15 mouse cellular contexts compared by ENCODE assay signal in genomic region chr19:27513535-27513934, GRCm38 (mm10).
"Had no signal": no experiment of that assay in that cellular context is flagged by ENCODE, and none has a peak within 500 bp of the region (broad histone marks: within the 10 kb centered on the region; RNA-seq: fewer than 3 reads in every experiment).

No protein-coding gene starts in this region.

- H3K4me2 ChIP-seq: liver, embryonic 12.5 days; lung, embryonic 14.5 days; midbrain, embryonic 12.5 days; neural tube, embryonic 12.5 days had no signal

- ATAC-seq: liver, embryonic 12.5 days; midbrain, embryonic 16.5 days had no signal

- H3K27ac ChIP-seq: liver, embryonic 12.5 days; liver, embryonic 14.5 days; midbrain, embryonic 12.5 days; neural tube, embryonic 12.5 days had no signal

- H3K9me3 ChIP-seq: liver, embryonic 12.5 days; megakaryocyte, embryonic 14.5 days; midbrain, embryonic 12.5 days; neural tube, embryonic 12.5 days had no signal

- H3K36me3 ChIP-seq: liver, embryonic 12.5 days; midbrain, embryonic 12.5 days; neural tube, embryonic 12.5 days had no signal

- H3K9ac ChIP-seq: liver, embryonic 12.5 days; liver, embryonic 14.5 days; lung, embryonic 14.5 days; midbrain, embryonic 12.5 days; neural tube, embryonic 12.5 days had no signal

- H3K4me1 ChIP-seq: liver, embryonic 12.5 days; megakaryocyte, embryonic 14.5 days; midbrain, embryonic 12.5 days had no signal

- H3K27me3 ChIP-seq: liver, embryonic 12.5 days; megakaryocyte, embryonic 14.5 days; midbrain, embryonic 12.5 days; neural tube, embryonic 12.5 days had no signal

- H3K4me3 ChIP-seq: liver, embryonic 12.5 days; megakaryocyte, embryonic 14.5 days; midbrain, embryonic 12.5 days; neural tube, embryonic 12.5 days had no signal

- DNase-seq: midbrain, embryonic 14.5 days; retina, postnatal 1 day; right cerebral cortex, adult 18-20 months; right cerebral cortex, postnatal 25 days; right cerebral cortex, postnatal 4 days; thymus, adult 18-20 months; thymus, postnatal 14 days; thymus, postnatal 36 days had no signal
